12 mouse cellular contexts compared by ENCODE assay signal in the genomic region with DNA sequence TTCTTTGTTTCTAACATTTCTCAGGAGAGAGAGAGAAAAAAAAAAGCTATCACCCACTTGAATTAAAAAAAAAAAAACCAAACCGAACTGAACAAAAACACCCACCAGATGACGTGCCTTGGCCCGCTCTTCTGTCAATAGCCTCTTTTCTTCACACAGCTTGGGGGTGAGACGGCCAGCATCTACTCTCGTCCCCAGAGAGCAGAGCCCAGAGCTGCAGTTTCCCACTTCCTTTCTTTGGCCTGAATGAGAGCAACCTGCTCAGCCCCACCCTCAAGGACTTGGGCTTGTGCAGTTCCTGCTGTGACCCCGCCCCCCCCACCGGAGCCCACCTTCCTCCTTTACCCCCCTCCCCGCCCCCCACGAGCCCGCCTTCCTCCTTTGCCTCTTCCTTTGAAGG. TPM values are rescaled to one million over a fixed set of nuclear protein-coding genes. Genes with fewer than 3 reads are reported as not detected.
DNase-seq lines count a peak whose midpoint lies in the region; ATAC-seq and TF ChIP-seq lines count a peak whose summit lies in the region.
"Had no signal": no experiment of that assay in that cellular context is flagged by ENCODE, and none has a peak within 500 bp of the region (broad histone marks: within the 10 kb centered on the region; RNA-seq: fewer than 3 reads in every experiment).

No protein-coding gene starts in this region.

- TF ChIP-seq EP300 in lung, postnatal 0 days (IDR thresholded peaks at IDR 0.05): no peak

- H3K4me3 ChIP-seq in embryonic facial prominence, embryonic 12.5 days: no peak overlapping the region
- H3K4me3 ChIP-seq in embryonic facial prominence, embryonic 10.5 days: no peak overlapping the region
- H3K4me3 ChIP-seq in lung, postnatal 0 days (ENCODE audit: low read depth, low read length): no peak overlapping the region
- no peak overlapping the region for H3K4me3 ChIP-seq in brown adipose tissue, adult 24 weeks (ENCODE audit: insufficient read depth, low read depth, low read length)
- no peak overlapping the region for H3K4me3 ChIP-seq in thymus, adult 2 months (ENCODE audit: control insufficient read depth, insufficient read depth, low read length)
- H3K4me3 ChIP-seq: embryonic facial prominence, embryonic 15.5 days had no signal

- H3K4me1 ChIP-seq in embryonic facial prominence, embryonic 12.5 days: peaks cover 21% of the 10 kb centered on the region
- H3K4me1 ChIP-seq in embryonic facial prominence, embryonic 10.5 days: peaks cover 23% of the 10 kb centered on the region
- peaks cover 9% of the 10 kb centered on the region; the same call in 1 of the 2 replicates for H3K4me1 ChIP-seq in lung, postnatal 0 days (ENCODE audit: insufficient read depth, low read depth, low read length)
- H3K4me1 ChIP-seq in brown adipose tissue, adult 24 weeks (ENCODE audit: control insufficient read depth, insufficient read depth, insufficient read length, low read length): peaks cover 21% of the 10 kb centered on the region; the same call in 1 of the 2 replicates
- peaks cover 9% of the 10 kb centered on the region for H3K4me1 ChIP-seq in thymus, adult 2 months (replicated peaks; ENCODE audit: control insufficient read depth, insufficient read depth, low read length)

- no peaks in the 10 kb centered on the region for H3K27me3 ChIP-seq in embryonic facial prominence, embryonic 12.5 days
- H3K27me3 ChIP-seq in embryonic facial prominence, embryonic 10.5 days (replicated peaks; ENCODE audit: low read depth, poor library complexity, severe bottlenecking): no peaks in the 10 kb centered on the region
- H3K27me3 ChIP-seq in lung, postnatal 0 days (replicated peaks; ENCODE audit: insufficient read depth, low read length): no peaks in the 10 kb centered on the region
- H3K27me3 ChIP-seq in thymus, adult 2 months (ENCODE audit: control insufficient read depth, insufficient read depth, low read length): no peaks in the 10 kb centered on the region
- H3K27me3 ChIP-seq: embryonic facial prominence, embryonic 15.5 days had no signal

- H3K9ac ChIP-seq in embryonic facial prominence, embryonic 12.5 days: no peak overlapping the region
- no peak overlapping the region for H3K9ac ChIP-seq in lung, postnatal 0 days (replicated peaks; ENCODE audit: low read depth)
- H3K9ac ChIP-seq: embryonic facial prominence, embryonic 15.5 days had no signal

- WGBS in embryonic facial prominence, embryonic 12.5 days: 38% methylated on average over 10 of the region's 10 CpGs
- 43% methylated on average over 10 of the region's 10 CpGs for WGBS in embryonic facial prominence, embryonic 10.5 days
- WGBS in lung, postnatal 0 days: 42% methylated on average over 10 of the region's 10 CpGs
- 4% methylated on average over 10 of the region's 10 CpGs for WGBS in thymus, adult 2 months

- ATAC-seq in embryonic facial prominence, embryonic 12.5 days (ENCODE audit: insufficient number of reproducible peaks, insufficient read depth, low FRiP score, low TSS enrichment): peak; percentile 64; the same call in 1 of the 2 replicates
- ATAC-seq in lung, postnatal 0 days: no peak

- no peak for TF ChIP-seq CTCF in lung, postnatal 0 days (IDR thresholded peaks at IDR 0.05)
- TF ChIP-seq CTCF in thymus, adult 2 months (IDR thresholded peaks at IDR 0.05; ENCODE audit: borderline replicate concordance, control insufficient read depth, extremely low read depth, insufficient read depth, low read length, poor library complexity): no peak

- H3K4me2 ChIP-seq in embryonic facial prominence, embryonic 12.5 days (replicated peaks): no peak overlapping the region
- no peak overlapping the region for H3K4me2 ChIP-seq in lung, postnatal 0 days (replicated peaks; ENCODE audit: low read depth, low read length)
- H3K4me2 ChIP-seq: embryonic facial prominence, embryonic 15.5 days had no signal

- H3K36me3 ChIP-seq in embryonic facial prominence, embryonic 12.5 days: no peaks in the 10 kb centered on the region
- H3K36me3 ChIP-seq in embryonic facial prominence, embryonic 10.5 days (replicated peaks): peaks cover 13% of the 10 kb centered on the region; the same call in 1 of the 2 replicates
- H3K36me3 ChIP-seq in lung, postnatal 0 days (ENCODE audit: insufficient read depth, low read length): no peaks in the 10 kb centered on the region
- H3K36me3 ChIP-seq in thymus, adult 2 months (ENCODE audit: control insufficient read depth, insufficient read depth, low read length): no peaks in the 10 kb centered on the region
- H3K36me3 ChIP-seq: embryonic facial prominence, embryonic 15.5 days had no signal

- TF ChIP-seq POLR2A in thymus, adult 2 months (IDR thresholded peaks at IDR 0.05; ENCODE audit: control insufficient read depth, extremely low read depth, insufficient read depth, low read length, poor library complexity): no peak

- no peak for DNase-seq in embryonic facial prominence, embryonic 10.5 days (ENCODE audit: low spot score)
- DNase-seq in lung, postnatal 0 days (ENCODE audit: low spot score): peak; percentile 24
- no peak for DNase-seq in lung, postnatal 36 days
- DNase-seq in thymus, adult 2 months: peak; percentile 42
- DNase-seq in cerebellum, adult 11 months: no peak
- DNase-seq in cerebellum, postnatal 14 days: no peak
- DNase-seq: adrenal gland, postnatal 25 days; kidney, adult 8-10 months; left cerebral cortex, postnatal 4 days had no signal

- H3K9me3 ChIP-seq in embryonic facial prominence, embryonic 12.5 days: no peaks in the 10 kb centered on the region
- H3K9me3 ChIP-seq in embryonic facial prominence, embryonic 10.5 days: no peaks in the 10 kb centered on the region
- H3K9me3 ChIP-seq in lung, postnatal 0 days (ENCODE audit: low read length): no peaks in the 10 kb centered on the region
- H3K9me3 ChIP-seq: embryonic facial prominence, embryonic 15.5 days had no signal

- no peak overlapping the region for H3K27ac ChIP-seq in embryonic facial prominence, embryonic 12.5 days
- no peak overlapping the region; the same call in 1 of the 2 replicates for H3K27ac ChIP-seq in embryonic facial prominence, embryonic 10.5 days (replicated peaks)
- no peak overlapping the region for H3K27ac ChIP-seq in lung, postnatal 0 days (ENCODE audit: low read length)
- H3K27ac ChIP-seq in brown adipose tissue, adult 24 weeks (replicated peaks; ENCODE audit: low read depth, low read length): peak overlapping the region; percentile 79
- H3K27ac ChIP-seq in thymus, adult 2 months (ENCODE audit: control insufficient read depth, insufficient read depth, low read length): no peak overlapping the region; the same call in 1 of the 2 replicates

RNA-seq across cellular contexts. Expression of a gene that starts 48.6 kb away (rescaled TPM):
- polyA plus RNA-seq in embryonic facial prominence, embryonic 12.5 days (2016; fragmentation: Nextera tagmentation; extraction: Ambion mirVana): 0.13 and 0.43 TPM in 2 replicates
- polyA plus RNA-seq in embryonic facial prominence, embryonic 10.5 days (2016; fragmentation: Nextera tagmentation; extraction: Ambion mirVana): 0.11 TPM in 1 of 2 replicates, not detected in the other
- polyA plus RNA-seq in lung, postnatal 0 days (2015; fragmentation: Nextera tagmentation; extraction: Ambion mirVana): 2.7 and 3.0 TPM in 2 replicates
- polyA plus RNA-seq in brown adipose tissue, adult 24 weeks (2012; ENCODE audit: insufficient read depth, insufficient read length, missing spikeins): not detected in 2 replicates
- polyA plus RNA-seq in thymus, adult 2 months (2012; rRNA removed): 0.14 and 0.26 TPM in 2 replicates

Comparison
In these comparisons a context has a peak if more than half of its experiments do, and no peak if none do; other contexts are left out.
1. DNase-seq: peak in lung, postnatal 0 days (single experiment) and thymus, adult 2 months (single experiment); none in embryonic facial prominence, embryonic 10.5 days (single experiment), lung, postnatal 36 days (single experiment), cerebellum, adult 11 months (single experiment) and cerebellum, postnatal 14 days (0 of 2).